Mouse (Mus musculus): Measurements from ENCODE around the gene Pde6h.
"Not testable (repeated sequence)": the region's sequence is repeated elsewhere in the genome, so short reads cannot be mapped to it uniquely, and the experiment has no call there.

The Pde6h gene

GRCm38 (mm10) chr6:136941051-136942021 lies 17.7 kb downstream of the Pde6h start, which contains the start of gene Arhgdib:
Gene Arhgdib (minus strand): TSS chr6:136941899.
- no peak for DNase-seq

GRCm38 (mm10) chr6:136942280-136942679 lies 18.6 kb downstream of the Pde6h start:
- no peak for DNase-seq

GRCm38 (mm10) chr6:136943392-136943791 lies 19.8 kb downstream of the Pde6h start:
- no peak for DNase-seq

GRCm38 (mm10) chr6:136944511-136944910 lies 20.9 kb downstream of the Pde6h start:
- DNase-seq = no peak

GRCm38 (mm10) chr6:136946241-136946640 lies 22.6 kb downstream of the Pde6h start:
- DNase-seq = no peak

GRCm38 (mm10) chr6:136946943-136947342 lies 23.3 kb downstream of the Pde6h start:
- no peak for DNase-seq

GRCm38 (mm10) chr6:136947716-136948115 lies 24.1 kb downstream of the Pde6h start:
- DNase-seq = no peak

GRCm38 (mm10) chr6:136950171-136950570 lies 26.5 kb downstream of the Pde6h start:
- no peak for DNase-seq

- no peak for DNase-seq
Observed at GRCm38 (mm10) chr6:136952930-136953329, 29.3 kb downstream of the Pde6h start.

- DNase-seq = no peak
Observed at GRCm38 (mm10) chr6:136954192-136954591, 30.6 kb downstream of the Pde6h start.

- DNase-seq = no peak
Observed at GRCm38 (mm10) chr6:136954715-136955114, 31.1 kb downstream of the Pde6h start.

- DNase-seq = no peak
Observed at GRCm38 (mm10) chr6:136955240-136955639, 31.6 kb downstream of the Pde6h start.

- DNase-seq = no peak
Observed at GRCm38 (mm10) chr6:136957062-136957461, 33.4 kb downstream of the Pde6h start.

GRCm38 (mm10) chr6:136959131-136959530 lies 35.5 kb downstream of the Pde6h start:
- no peak for DNase-seq

GRCm38 (mm10) chr6:136962957-136963356 lies 39.3 kb downstream of the Pde6h start:
- no peak for DNase-seq

- no peak for DNase-seq
Observed at GRCm38 (mm10) chr6:136964609-136965510, 41.2 kb downstream of the Pde6h start.

GRCm38 (mm10) chr6:136965912-136966311 lies 42.3 kb downstream of the Pde6h start:
- no peak for DNase-seq

GRCm38 (mm10) chr6:136967466-136967865 lies 43.8 kb downstream of the Pde6h start:
- DNase-seq = no peak

- not testable (repeated sequence) for DNase-seq
Observed at GRCm38 (mm10) chr6:136968877-136969276, 45.2 kb downstream of the Pde6h start.

GRCm38 (mm10) chr6:136979274-136980082 lies 55.8 kb downstream of the Pde6h start:
- no peak for DNase-seq

GRCm38 (mm10) chr6:136980331-136980746 lies 56.7 kb downstream of the Pde6h start:
- DNase-seq = no peak

- DNase-seq = no peak
Observed at GRCm38 (mm10) chr6:136982581-136982980, 58.9 kb downstream of the Pde6h start.
